Mouse (Mus musculus) intestine, postnatal 0 days (tissue): ENCODE measurements around the gene Atxn7l1. TPM values are rescaled to one million over a fixed set of nuclear protein-coding genes. Genes with fewer than 3 reads are reported as not detected.
A peak's percentile ranks its signal among the peaks of the same experiment; 100 is the strongest.

Source experiments
- ATAC-seq: fragments of 200-750 bp; cut with Nextera tagmentation; 2 replicates; pipeline ENCODE4 v1.8.0; 2017; ENCODE audit warnings: mild to moderate bottlenecking, moderate TSS enrichment, moderate library complexity
- H3K27ac ChIP-seq: fragments of 300-500 bp; sonication (generic); 2 replicates; pipeline ENCODE4 v1.5.1; 2014; ENCODE audit warnings: mild to moderate bottlenecking, low read depth, low read length, moderate library complexity
- H3K27me3 ChIP-seq: fragments of 300-500 bp; sonication (generic); replicated peaks from 2 replicates; pipeline ENCODE4 v1.6.1; 2014; ENCODE audit warnings: low read length, mixed read lengths; ENCODE audit not compliant: control insufficient read depth, insufficient read depth
- H3K36me3 ChIP-seq: fragments of 300-500 bp; sonication (generic); 2 replicates; pipeline ENCODE4 v1.6.1; 2014; ENCODE audit warnings: mild to moderate bottlenecking, moderate library complexity; ENCODE audit not compliant: control insufficient read depth, insufficient read depth
- H3K4me1 ChIP-seq: fragments of 300-500 bp; sonication (generic); replicated peaks from 2 replicates; pipeline ENCODE4 v1.6.1; 2014; ENCODE audit warnings: antibody characterized with exemption, low read length, mixed read lengths; ENCODE audit not compliant: control insufficient read depth, insufficient read depth
- H3K4me2 ChIP-seq: fragments of 300-500 bp; sonication (generic); replicated peaks from 2 replicates; pipeline ENCODE4 v1.6.1; 2014; ENCODE audit warnings: low read depth, mild to moderate bottlenecking, moderate library complexity
- H3K4me3 ChIP-seq: fragments of 300-500 bp; sonication (generic); 2 replicates; pipeline ENCODE4 v1.5.1; 2014; ENCODE audit warnings: low read depth, low read length
- H3K9ac ChIP-seq: fragments of 300-500 bp; sonication (generic); 2 replicates; pipeline ENCODE4 v1.6.1; 2014; ENCODE audit warnings: mild to moderate bottlenecking, low read depth, low read length
- H3K9me3 ChIP-seq: fragments of 300-500 bp; sonication (generic); 2 replicates; pipeline ENCODE4 v1.6.1; 2016; ENCODE audit warnings: mixed run types; ENCODE audit not compliant: control insufficient read depth
- CTCF ChIP-seq: sonication (generic); IDR thresholded peaks from 2 replicates; pipeline ENCODE4 v1.5.1; 2016; ENCODE audit warnings: low read depth, mild to moderate bottlenecking, control low read depth, antibody characterized with exemption, moderate library complexity
- WGBS: fragments of 180-500 bp; shearing (Covaris S2); extraction: QIAGEN DNeasy Blood & Tissue Kit; methylation state at CpG from one replicate; pipeline ENCODE4 v1.1.7; 2014; 5-methylcytosine and 5-hydroxymethylcytosine counted together
- polyA plus RNA-seq: library from polyadenylated mRNA; unstranded; fragments of >200 nt; fragmentation: Nextera tagmentation; extraction: Ambion mirVana; gene quantifications from 2 replicates; pipeline ENCODE4 v1.2.1, GENCODE M21; 2015

The Atxn7l1 gene
- polyA plus RNA-seq, 1 experiment from 2014 or later = 8.2 TPM

GRCm38 (mm10) chr12:33333914-33334313 lies 186.4 kb downstream of the Atxn7l1 start:
- Histone ChIP-seq H3K4me1 (no peaks in the 10 kb centered on the region), H3K27ac (no peak overlapping the region), H3K4me3 (no peak overlapping the region), H3K4me2 (no peak overlapping the region), H3K9ac (no peak overlapping the region), H3K9me3 (no peaks in the 10 kb centered on the region), H3K36me3 (peaks cover 9% of the 10 kb centered on the region; the same call in 1 of the 2 replicates), H3K27me3 (no peaks in the 10 kb centered on the region)
- WGBS = 25% methylated on average over 8 of the region's 8 CpGs
- ATAC-seq = peak; percentile 67
- peak; percentile 99 for TF ChIP-seq CTCF

- Histone ChIP-seq H3K4me2 (no peak overlapping the region), H3K9ac (no peak overlapping the region), H3K27ac (no peak overlapping the region), H3K9me3 (no peaks in the 10 kb centered on the region), H3K27me3 (no peaks in the 10 kb centered on the region), H3K4me1 (no peaks in the 10 kb centered on the region), H3K4me3 (no peak overlapping the region), H3K36me3 (peaks cover 9% of the 10 kb centered on the region; the same call in 1 of the 2 replicates)
- no peak for TF ChIP-seq CTCF
- 90% methylated on average over 2 of the region's 2 CpGs for WGBS
- no peak for ATAC-seq
These were observed 187.0 kb downstream of the Atxn7l1 start for GRCm38 (mm10) chr12:33334511-33334910.

GRCm38 (mm10) chr12:33334951-33335350 lies 187.5 kb downstream of the Atxn7l1 start:
- Histone ChIP-seq H3K36me3 (peaks cover 9% of the 10 kb centered on the region; the same call in 1 of the 2 replicates), H3K4me3 (no peak overlapping the region), H3K4me1 (no peaks in the 10 kb centered on the region), H3K9me3 (no peaks in the 10 kb centered on the region), H3K27ac (no peak overlapping the region), H3K27me3 (no peaks in the 10 kb centered on the region), H3K9ac (no peak overlapping the region), H3K4me2 (no peak overlapping the region)
- TF ChIP-seq CTCF = no peak
- no peak for ATAC-seq
- WGBS = 85% methylated on average over 5 of the region's 5 CpGs

- TF ChIP-seq CTCF = no peak
- 72% methylated on average over 4 of the region's 4 CpGs for WGBS
- Histone ChIP-seq H3K4me2 (no peak overlapping the region), H3K4me1 (no peaks in the 10 kb centered on the region), H3K36me3 (peaks cover 13% of the 10 kb centered on the region; the same call in 1 of the 2 replicates), H3K27ac (no peak overlapping the region), H3K9ac (no peak overlapping the region), H3K9me3 (no peaks in the 10 kb centered on the region), H3K4me3 (no peak overlapping the region), H3K27me3 (no peaks in the 10 kb centered on the region)
- ATAC-seq = no peak
These were observed 187.9 kb downstream of the Atxn7l1 start for GRCm38 (mm10) chr12:33335410-33335809.

- no peak overlapping the region for H3K4me2 ChIP-seq
- H3K27me3 ChIP-seq = no peaks in the 10 kb centered on the region
- H3K27ac ChIP-seq = no peak overlapping the region
- no peak for ATAC-seq
- 80% methylated on average over 10 of the region's 10 CpGs for WGBS
- H3K4me1 ChIP-seq = no peaks in the 10 kb centered on the region
- H3K36me3 ChIP-seq = peaks cover 13% of the 10 kb centered on the region; the same call in 1 of the 2 replicates
- no peak overlapping the region for H3K9ac ChIP-seq
- H3K4me3 ChIP-seq = no peak overlapping the region
- H3K9me3 ChIP-seq = no peaks in the 10 kb centered on the region
- TF ChIP-seq CTCF = peak; percentile 54
These were observed 189.2 kb downstream of the Atxn7l1 start for GRCm38 (mm10) chr12:33336561-33337125.

GRCm38 (mm10) chr12:33337289-33337688 lies 189.8 kb downstream of the Atxn7l1 start:
- Histone ChIP-seq H3K36me3 (peaks cover 13% of the 10 kb centered on the region; the same call in 1 of the 2 replicates), H3K27me3 (no peaks in the 10 kb centered on the region), H3K9ac (no peak overlapping the region), H3K4me3 (no peak overlapping the region), H3K9me3 (no peaks in the 10 kb centered on the region), H3K27ac (no peak overlapping the region), H3K4me2 (no peak overlapping the region), H3K4me1 (0 out of 2 replicates have a peak, but pooled peaks cover 2% of the 10 kb centered on the region)
- no peak for TF ChIP-seq CTCF
- no peak for ATAC-seq
- 59% methylated on average over 4 of the region's 4 CpGs for WGBS

GRCm38 (mm10) chr12:33338170-33338569 lies 190.7 kb downstream of the Atxn7l1 start:
- H3K4me3 ChIP-seq = no peak overlapping the region
- no peak overlapping the region for H3K9ac ChIP-seq
- H3K36me3 ChIP-seq = peaks cover 13% of the 10 kb centered on the region; the same call in 1 of the 2 replicates
- H3K27ac ChIP-seq = no peak overlapping the region
- H3K4me1 ChIP-seq = 0 out of 2 replicates have a peak, but pooled peaks cover 2% of the 10 kb centered on the region
- TF ChIP-seq CTCF = no peak
- WGBS = 31% methylated on average over 5 of the region's 5 CpGs
- H3K4me2 ChIP-seq = no peak overlapping the region
- ATAC-seq = no peak
- no peaks in the 10 kb centered on the region for H3K9me3 ChIP-seq
- no peaks in the 10 kb centered on the region for H3K27me3 ChIP-seq
